Mouse (Mus musculus) bone marrow macrophage, adult 2 months (primary cell): ENCODE results near the gene Nup153.

Experiments used
- CTCF ChIP-seq: IDR thresholded peaks from 2 replicates; pipeline ENCODE4 v1.5.1; 2012; ENCODE audit warnings: low read depth, mild to moderate bottlenecking, low read length, moderate library complexity
- POLR2A ChIP-seq: IDR thresholded peaks from 2 replicates; pipeline ENCODE4 v1.6.1; 2012; ENCODE audit warnings: mild to moderate bottlenecking, low read depth, low read length, borderline replicate concordance

GRCm38 (mm10) chr13:46634133-46634488 is 93.6 kb downstream of the Nup153 start:
- TF ChIP-seq CTCF (no peak), POLR2A (no peak)
